Mouse (Mus musculus) MEL-GATA-1-ER (cell line): ENCODE measurements at regions not wholly inside any gene's neighbourhood (a gene's known extent, or its start where the extent isn't known, plus 50 kb on each side); places are given as distances from the start of the nearest gene placed in this dataset.

Experiments
- DNase-seq: peaks from one replicate; pipeline ENCODE4 v3.0.0-alpha.2; 2012; ENCODE audit warnings: low read depth; ENCODE audit errors: extremely low read depth

DNA sequence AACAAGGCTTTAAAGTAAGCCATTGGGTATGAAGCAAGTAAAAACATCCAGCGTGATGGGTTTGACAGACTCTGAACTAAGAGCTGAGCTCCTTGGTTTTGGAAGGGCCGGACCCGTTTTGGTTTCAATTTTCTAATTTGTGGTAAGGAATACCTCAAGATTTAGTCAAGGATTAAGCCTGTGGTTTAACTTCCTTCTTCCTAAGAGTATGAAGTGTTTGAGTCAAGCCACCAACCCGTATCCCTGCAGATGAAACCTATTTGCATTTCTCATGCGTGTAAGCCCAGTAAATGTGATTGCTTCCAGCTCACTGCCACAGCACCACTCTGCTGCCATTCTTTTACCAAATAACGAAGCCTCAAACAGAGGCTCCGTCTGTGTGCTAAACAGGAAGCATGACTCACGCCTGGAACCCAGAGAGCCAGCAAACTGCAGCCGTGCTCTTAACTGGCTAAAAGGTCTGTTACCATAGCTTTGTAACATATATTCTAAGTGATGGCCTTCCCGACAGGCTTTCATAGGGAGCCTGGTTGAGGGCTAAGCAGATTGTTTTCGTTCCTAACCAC, 149.7 kb downstream of the Etv1 start:
- DNase-seq = peak; percentile 46

GRCm38 (mm10) chr12:38929644-38930043, 150.5 kb downstream of the Etv1 start:
- DNase-seq = no peak

DNA sequence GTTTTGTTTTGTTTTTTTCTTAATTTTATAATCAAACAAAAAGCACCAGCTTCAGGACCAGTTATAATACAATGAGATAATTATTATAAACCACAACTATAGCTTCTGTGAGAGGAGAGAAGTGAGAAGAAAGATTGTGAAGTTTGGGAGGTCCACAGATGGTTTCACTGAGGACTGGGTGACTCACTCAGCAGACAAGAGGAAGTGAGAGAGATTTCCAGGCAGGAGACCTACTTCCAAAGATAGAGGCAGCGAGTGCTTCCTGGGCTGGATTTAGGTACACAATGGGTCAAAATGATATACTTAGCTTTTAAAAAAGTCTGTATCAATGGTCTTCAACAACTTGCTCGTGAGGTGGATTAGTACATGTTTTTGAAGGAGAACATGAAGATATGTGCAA, 152.6 kb downstream of the Etv1 start:
- no peak for DNase-seq

DNA sequence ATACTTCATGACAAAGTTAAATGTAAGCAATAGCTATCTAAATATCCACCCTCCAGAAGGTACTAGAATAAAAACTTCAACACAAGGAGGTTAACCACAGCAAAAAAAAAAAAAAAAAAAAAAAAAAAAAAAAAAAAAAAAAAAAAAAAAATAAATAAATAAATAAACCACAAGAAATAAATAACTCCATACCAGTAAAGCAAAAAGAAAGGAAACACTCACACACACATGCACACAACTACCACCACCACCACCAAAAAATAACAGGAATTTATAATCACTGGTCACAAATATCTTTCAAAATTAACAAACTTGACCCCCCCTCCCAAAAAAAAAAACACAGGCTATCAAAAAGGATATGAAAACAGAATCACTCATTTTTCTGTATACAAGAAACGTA, 180.4 kb downstream of the Etv1 start:
- no peak for DNase-seq

DNA sequence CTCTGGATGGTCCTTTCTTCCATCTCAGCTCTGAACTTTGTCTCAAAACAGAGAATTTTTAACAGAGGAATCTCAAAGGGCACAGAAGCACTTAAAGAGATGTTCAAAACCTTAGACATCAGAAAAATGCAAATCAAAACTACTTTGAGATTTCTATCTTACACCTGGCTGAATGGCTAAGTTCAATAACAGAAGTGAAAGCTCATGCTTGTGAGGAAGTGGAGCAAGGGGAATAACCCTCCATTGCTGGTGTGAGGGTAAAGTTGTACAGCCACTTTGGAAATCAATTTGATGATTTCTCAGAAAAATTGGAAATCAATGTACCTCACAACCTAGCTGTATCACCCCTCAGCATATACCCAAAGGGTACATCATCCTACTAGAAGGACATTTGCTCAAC, 183.1 kb downstream of the Etv1 start:
- no peak for DNase-seq

DNA sequence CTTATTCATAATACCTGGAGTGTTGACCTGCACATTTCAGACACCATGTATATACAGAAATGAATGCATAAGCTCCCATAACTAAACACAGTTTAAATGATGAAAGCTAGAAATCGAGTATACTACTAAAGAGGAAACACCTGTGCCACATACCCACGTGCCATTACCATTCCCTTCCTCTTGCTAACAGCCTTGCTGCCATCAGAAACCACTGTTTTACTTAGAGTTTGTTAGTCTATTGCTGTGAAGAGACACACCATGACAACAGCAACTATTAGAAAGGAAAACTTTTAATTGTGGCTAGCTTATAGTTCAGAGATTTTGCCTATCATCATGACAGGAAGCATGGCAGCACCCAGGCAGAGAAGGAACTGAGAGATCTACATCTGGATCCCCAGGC, 191.2 kb downstream of the Etv1 start:
- DNase-seq = no peak

DNA sequence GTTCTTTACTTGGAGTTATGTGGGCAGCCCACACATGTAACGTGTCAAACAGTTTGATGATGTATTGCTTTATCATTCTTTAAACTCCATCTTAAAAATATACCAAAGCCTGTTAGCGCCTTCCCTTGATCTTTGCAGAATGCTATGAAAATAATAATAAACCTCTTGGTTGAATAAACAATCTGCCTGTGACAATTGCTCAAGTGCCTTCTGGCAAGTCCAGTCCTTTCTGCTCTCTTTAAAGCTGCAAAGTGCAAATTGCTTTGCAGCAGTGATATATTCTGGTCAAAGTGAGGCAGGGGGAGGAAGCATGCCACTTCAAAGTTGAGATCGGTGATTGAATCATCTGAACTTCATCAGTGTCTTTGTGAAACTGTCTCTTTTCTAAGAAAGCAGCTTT, 193.0 kb downstream of the Etv1 start:
- no peak for DNase-seq

GRCm38 (mm10) chr12:38975508-38975907, 196.3 kb downstream of the Etv1 start:
- no peak for DNase-seq

DNA sequence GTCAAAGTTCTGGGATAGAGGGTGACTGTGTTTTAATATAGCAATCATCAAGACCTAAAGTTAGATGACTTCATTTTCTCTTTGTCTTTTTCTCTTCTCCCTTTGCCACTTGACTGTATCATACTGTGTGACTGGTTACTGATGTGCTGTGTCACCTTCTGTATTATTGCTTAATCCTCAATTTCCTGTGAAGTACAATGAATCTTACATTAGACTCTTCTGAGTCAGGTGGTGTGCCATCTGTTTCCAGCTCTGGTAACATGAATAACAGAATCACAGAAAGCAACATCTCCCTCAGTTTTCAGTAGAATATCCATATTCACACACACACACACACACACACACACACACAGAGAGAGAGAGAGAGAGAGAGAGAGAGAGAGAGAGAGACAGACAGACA, 203.2 kb downstream of the Etv1 start:
- no peak for DNase-seq

GRCm38 (mm10) chr12:38985909-38986308, 206.7 kb downstream of the Etv1 start:
- DNase-seq = no peak

GRCm38 (mm10) chr12:38986346-38986745, 207.2 kb downstream of the Etv1 start:
- DNase-seq = no peak

DNA sequence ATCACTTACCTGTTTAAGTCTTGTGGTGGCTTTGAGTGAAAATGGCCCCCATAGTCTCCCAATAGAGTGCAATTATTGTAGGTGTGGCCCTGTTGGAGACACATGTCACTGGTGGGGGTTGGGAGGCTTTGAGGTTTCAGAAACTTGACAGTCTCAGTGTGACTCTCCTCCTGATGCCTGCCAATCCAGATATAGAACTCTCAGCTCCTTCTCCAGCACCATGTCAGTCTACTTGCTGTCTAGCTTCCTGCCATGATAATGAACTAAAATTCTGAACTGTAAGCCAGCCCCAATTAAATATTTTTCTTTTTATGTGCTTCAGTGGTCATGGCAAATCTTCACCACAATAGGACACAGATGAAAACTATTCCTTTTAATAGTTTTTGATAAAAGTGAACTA, 208.1 kb downstream of the Etv1 start:
- DNase-seq = no peak

DNA sequence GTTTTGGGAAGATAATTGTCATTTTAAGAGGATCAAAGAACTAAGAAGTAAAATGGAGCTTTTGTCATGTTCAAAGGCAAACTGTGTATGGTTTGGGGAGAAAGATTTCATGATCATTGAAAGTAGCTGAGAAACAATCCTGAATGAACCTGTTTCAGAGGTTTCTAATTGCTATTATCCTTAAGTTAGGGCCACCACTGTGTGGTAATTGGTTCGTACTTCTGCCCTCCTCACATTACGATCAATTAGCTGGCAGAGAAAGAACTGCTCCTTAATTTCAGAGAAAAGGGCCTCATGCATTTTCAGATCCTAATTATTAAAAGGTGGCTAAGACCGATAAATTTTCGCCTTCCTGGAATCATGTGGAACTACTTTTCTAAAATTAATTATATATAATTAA, 208.6 kb downstream of the Etv1 start:
- no peak for DNase-seq

DNA sequence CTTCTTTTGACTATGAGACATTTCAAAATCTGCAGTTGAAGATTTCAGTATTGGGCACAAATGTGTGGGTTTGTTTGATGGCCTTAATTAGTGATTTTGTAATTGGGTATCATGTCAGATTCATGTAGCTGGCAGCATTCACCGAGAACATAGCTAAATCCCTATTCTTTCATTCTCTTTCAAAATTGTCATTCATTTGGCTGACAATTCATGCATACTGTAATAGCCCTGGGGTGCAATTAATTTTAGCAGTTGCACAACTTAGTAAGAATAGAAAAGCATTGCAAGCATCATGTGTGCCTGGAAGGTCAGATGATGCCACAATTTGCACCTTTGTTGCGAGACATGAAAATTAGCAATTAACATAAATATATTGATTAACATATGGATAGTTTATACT, 248.0 kb downstream of the Etv1 start:
- no peak for DNase-seq

- no peak for DNase-seq
These were observed 248.8 kb downstream of the Etv1 start for GRCm38 (mm10) chr12:39027948-39028347.

- DNase-seq = no peak
These were observed 254.8 kb downstream of the Etv1 start for GRCm38 (mm10) chr12:39033982-39034381.

DNA sequence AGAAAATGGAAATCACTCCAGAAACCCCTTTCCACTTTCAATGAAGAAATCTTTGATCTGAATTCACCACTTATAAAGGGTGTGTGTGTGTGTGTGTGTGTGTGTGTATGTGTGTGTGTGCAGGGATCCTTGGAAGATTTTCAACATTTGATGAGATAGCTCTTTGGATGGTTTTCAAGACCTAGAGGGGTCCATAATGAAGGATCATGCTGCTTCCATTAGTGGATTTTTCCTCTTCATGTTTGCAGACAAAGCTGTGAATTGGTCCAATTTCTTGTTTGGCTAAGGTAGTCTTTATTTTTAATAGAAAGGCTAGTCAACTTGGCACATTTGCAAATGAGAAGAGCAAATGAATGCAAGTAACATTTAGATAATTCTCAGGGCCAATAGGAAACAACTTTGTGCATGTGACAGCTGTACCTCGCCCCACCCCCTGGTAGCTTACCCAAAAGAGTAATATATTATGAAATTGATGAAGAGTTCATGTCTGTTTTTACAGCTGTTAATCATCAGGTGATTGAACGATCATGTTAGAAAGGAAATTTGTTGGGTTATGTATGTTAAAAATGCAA, 257.4 kb downstream of the Etv1 start:
- no peak for DNase-seq

GRCm38 (mm10) chr12:39038077-39038476, 258.9 kb downstream of the Etv1 start:
- no peak for DNase-seq

GRCm38 (mm10) chr12:39038656-39039055, 259.5 kb downstream of the Etv1 start:
- no peak for DNase-seq

DNA sequence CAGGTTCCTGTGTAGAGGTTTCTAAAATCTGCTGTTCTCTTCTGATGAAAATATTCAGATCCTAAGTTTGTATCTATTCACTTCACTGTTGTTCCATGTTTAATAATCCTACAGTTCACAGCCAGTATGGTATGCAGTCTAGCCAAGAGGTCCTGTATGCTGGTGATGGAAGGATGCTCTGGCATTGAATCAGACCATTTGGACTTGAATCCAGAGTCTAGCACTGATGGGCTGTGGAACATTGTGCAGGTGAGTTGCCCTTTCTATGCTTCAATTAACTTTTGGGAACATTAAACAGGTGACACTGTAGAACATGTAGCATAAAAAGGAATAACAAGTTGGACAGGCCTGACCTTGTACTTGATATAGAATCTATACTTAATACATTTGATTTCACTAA, 267.9 kb downstream of the Etv1 start:
- no peak for DNase-seq

DNA sequence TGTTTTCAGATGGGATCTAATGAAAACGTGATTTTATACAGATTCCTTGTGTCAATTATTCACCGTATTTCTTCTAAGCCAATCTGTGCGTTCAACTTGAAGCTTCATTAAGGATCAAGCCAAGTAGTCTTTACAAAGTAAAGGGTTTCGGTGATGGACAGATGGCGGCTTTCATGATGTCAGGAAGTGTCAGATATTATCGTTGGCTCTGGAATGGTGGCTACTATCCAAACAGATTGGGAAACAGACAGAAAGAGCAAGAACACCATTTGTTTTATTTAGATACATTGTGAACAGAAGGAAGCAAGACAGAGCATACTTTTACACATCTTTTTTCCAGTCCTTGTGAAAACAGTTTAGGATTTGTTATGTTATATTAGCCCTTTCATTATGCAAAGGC, 269.3 kb downstream of the Etv1 start:
- DNase-seq = no peak

GRCm38 (mm10) chr12:39048958-39049357, 269.8 kb downstream of the Etv1 start:
- DNase-seq = no peak

DNA sequence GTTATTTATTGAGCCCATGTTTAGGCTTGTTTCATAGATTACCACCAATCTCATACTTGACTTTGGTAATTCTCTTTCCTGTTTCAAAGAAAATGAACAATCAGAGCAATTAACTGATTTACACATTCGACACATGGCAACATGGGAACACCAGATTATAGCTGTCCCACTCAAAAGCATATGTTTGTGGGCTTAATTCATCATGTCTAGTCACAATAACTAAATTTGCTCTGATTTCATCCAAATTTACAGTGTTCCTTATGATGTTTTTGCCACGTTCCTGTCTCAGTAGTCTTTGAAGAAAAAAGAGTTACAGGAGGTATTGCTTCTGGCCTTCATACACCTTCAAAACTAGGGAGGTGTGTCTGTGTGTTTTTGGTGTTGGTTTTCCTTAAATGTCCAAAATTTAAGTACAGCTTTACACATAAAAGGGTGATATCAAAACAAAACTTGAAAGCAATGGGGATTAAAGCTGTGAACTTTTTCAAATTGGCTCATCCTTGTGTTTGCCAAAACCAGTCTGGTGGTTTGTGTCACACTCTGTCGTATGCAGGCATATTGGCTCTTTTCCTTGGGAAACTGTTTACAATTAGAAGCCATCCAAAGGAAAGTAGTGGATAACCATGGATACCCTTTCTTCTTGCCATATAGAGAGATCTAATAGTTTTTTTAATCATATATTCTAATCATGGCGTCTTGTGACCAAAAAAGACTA, 291.3 kb downstream of the Etv1 start:
- no peak for DNase-seq
